Mouse (Mus musculus): ENCODE results near the gene Hcfc1.

Hcfc1 gene

DNA sequence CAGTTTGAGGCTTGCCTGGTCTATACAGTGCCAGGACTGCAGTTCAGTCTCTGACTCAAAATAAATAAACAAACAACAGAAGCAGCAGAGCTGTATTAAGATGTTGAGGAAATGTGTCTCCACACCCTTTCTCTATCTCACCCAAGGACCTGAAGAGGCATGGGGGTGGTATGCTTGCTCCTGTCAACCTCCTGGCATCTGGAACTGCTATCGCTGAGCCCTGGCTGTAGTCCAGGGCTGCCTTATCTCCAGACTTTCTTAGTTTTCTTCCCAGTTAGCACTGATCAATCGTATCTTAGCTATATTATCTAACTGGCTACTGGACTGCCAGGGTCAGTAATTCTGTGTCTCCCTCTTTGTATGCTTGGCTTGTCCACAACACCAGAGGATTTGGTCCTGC is 24.3 kb downstream of the Hcfc1 start:
- no peak for DNase-seq

DNA sequence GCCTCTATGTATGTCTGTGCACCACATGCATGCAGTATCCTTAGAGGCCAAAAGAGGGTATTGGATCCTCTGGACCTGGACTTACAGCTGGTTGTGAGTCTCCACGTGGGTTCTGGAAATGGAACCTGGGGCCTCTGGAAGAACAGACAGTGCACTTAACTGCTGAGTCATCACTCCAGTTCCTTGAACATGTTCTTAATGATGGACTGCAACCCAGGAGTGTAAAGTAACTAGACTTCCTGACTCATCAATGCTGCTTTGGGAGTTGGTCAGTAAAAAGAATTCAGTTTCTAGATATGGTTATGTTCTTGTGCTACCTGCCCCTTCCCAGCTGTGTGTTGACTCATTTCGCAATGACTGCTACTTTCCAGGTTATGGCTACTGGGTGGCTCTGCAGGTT is 34.3 kb downstream of the Hcfc1 start:
- no peak for DNase-seq

DNA sequence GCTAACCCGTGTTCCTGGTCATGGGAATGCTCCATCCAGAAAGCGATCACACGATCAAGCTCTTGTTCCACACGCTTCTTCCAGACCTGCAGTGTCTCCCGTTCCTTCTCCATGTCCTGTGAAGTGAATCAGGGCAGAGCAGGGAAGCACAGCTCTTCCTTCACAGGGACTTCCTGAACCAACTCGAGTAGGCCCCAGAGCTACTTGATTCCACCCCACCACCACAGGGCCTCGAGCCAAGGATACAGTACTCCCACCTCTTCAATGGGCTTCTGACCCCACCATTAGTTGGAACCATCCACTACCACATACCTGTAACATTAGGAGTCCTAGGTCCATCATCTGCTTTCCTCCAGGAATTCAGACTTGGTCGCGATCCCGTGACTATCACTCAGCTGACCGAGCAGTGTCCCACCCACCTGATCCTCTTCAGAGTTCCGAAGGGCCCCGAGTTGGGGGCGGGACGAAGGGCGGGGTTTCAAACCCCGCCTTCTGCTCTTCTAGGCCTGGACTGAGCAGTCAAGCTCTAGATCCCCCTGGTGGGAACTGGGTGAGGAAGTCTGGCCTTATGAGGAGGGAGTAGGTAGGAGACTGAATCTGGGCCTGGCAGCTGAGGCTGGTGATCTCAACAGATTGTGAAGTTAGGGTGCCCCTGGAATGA is 35.6 kb downstream of the Hcfc1 start, which contains the start of gene Renbp:
Renbp (minus strand) TSS at position 449 of the 661 bp plus-strand sequence.
- peak; percentile 86 for DNase-seq

DNA sequence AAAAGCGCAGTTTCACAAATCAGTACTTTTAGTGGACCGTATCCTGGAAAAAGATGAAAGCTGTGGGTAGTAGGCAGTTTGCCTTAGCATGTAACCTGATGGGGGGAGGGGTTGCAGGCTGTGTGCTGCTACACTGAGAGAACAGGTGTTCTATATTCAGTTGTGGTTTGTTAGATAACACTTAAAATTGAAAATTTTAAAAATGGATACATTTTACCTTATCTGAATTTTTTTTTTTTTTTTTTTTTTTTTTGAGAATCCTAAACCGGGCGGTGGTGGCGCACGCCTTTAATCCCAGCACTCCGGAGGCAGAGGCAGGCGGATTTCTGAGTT is 43.6 kb downstream of the Hcfc1 start:
- no peak for DNase-seq

DNA sequence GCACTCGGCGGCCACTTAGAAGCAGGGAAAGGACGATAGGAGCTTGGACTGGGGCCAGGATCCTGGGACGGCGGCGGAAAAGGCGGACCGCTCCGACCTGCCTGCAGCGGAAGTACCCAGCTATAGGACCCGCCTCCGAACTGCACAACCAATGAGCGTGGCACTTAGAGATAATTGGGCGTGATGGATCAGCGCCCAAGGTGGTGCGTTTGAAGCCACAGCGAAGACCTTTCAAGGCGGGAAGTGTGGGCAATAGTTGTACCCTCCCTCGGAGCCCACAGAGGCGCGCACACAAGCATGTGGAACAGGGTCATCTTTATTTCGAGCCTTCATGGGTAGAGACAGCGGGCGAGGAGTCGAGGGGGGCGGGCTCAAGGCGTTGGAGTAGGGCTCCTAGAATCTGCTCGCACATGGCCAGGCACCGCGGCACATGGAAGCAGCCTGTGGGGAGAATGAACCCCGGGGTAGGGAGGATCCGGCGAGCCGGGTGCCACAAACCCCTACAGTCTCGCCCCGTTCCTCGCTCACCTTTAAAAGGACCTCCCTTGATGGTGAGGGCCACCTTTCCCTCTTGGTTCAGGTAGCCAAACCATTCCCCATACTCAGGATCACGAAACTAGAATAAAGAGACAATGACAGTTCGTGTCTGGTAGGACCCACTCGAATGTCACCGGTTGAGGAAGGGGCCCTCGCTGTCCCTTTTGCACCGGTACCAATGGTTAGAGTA is 44.2 kb downstream of the Hcfc1 start, which contains the start of the genes Arhgap4 and Naa10:
Arhgap4 (minus strand) TSS at position 48 of the 727 bp plus-strand sequence.
Naa10 (minus strand) TSS at position 122 of the 727 bp plus-strand sequence.
- DNase-seq: peak; percentile 90

DNA sequence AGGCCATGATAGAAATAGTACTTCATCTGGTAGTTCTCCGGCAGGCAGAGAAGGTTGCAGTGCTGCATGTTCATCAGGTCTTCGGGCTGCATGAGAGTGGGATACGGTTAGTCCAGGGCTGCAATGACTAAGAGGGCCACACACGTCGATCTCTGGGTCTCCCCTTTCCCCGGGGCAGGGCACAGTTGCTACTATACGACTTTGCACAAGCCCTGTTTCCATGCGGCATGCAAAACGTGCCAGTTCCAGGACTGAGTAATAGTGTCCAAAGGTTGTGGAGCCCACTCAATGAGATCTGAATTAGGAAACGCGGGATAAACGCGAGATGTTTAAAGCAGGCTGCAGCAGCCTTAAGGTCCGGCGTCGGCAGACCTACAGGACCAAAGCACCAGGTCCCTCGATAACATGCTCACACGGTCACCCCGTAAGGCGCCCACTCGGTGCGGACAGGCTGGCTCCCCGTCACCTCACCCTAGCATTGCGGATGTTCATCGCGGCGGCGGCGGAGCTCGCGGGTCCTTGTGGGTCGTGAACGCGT is 44.8 kb downstream of the Hcfc1 start:
- DNase-seq: no peak

DNA sequence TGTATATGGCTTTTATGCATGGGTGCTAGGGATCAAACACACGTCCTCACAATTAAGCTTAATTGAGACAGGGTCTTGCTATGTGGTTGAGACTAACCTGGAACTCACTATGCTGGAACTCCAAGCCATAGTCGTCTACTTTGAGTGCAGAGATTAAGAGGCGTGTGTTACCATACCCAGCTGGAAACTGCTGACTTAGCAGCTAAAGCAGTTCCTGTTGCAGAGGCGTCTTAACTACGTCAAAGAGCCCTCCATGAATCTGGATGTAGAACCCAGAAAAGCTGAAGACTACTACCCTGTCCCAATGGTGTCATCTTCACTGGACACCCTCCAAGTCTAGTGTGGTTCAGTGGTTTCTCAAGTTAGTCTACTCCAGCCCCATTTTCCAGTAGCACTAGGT is 47.5 kb downstream of the Hcfc1 start:
- DNase-seq: no peak

DNA sequence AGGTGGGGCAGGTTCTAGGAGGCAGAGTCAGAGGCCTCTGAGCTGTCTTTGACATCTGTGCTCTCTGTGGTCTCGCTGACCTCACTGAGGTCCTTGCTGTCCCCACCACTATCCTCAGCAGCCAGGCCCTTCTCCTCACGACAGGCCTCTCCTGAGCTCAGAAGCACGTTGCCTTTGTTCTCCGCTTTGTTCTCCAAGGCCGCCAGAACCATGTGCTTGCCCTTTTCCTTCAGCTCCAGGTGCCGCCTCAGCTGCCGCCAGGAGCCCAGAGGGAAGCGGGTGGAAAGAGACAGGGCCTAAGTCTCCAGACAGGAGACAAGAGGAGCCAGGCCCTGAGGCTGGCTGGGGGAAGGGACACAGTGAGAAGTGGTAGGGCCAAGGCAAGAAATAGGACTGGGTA is 49.2 kb downstream of the Hcfc1 start:
- DNase-seq: no peak

DNA sequence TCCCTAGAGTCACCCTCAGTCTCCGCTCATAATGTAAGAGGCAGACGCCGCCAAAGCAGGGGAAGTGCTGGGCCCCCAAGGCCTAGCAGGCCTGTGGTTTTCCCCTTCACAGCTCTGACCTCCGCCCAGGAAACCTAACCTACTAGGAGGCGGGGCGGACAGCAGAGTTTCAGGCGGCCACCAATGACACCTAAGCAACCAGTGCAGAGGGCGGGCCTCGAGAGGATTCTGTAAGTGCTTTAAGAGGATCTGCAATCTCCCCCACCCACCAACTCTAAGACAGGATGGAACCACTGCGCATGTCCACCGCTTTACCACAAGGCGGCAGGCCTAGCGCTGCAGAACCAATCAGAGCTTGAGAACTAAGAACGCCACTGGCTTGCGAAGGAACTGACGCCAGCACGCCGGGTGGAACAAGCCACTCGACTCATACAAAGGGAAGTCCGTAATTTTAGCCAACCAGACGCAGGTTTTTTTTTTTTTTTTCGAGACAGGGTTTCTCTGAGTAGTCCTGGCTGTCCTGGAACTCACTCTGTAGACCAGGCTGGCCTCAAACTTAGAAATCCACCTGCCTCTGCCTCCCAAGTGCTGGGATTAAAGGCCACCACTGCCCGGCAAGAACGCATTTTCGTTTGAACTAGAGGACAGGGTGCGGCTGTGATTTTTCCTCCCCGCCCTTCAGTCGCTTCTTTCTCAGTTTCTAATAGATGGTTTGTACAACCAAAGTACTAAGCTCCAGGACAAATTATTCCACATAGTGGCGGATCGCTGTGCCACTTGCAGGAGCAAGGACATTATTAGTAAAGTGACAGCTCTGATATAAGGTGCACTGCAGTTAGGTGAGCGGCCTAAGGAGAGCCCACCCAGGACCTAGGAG is 51.1 kb downstream of the Hcfc1 start:
- DNase-seq: peak; percentile 96

DNA sequence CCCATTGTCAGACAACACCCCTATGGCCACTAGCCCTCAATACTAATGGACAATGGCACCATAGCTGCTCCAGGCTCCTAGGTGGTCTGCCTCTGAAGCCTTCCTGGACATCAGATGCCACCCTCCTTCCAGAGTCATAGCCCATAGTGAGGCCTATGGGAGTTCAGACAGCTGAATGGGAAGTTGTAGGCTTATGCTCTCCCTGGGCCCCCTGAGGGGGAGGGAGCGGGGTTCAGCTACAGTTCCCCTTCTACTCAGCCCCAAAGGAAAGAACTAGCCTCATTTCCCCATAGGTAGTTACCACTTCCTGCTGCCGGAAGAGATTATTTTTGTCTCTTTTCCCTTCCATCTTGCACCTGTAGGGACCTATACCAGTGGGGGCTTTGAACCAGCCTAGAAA is 54.6 kb downstream of the Hcfc1 start:
- DNase-seq: no peak

DNA sequence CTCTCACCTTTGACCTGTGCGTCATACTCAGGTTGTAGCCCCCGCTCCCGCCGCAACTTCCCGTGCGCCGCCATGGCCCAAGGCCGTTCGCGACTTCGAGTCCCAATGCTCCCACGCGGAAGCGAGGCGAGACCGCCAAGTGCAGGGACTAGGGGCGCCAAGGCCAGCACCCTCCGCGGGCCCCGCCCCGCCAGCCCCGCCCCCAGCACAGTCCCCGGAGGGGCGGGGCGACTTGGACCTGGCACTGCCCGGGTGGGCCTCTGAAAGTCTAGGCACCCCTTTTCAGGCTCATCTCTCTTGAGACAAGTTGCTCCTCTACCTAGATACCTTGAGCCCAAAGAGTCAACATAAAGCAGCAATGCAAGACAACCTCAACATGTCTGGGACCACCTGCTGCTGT is 55.0 kb downstream of the Hcfc1 start:
- DNase-seq: no peak

DNA sequence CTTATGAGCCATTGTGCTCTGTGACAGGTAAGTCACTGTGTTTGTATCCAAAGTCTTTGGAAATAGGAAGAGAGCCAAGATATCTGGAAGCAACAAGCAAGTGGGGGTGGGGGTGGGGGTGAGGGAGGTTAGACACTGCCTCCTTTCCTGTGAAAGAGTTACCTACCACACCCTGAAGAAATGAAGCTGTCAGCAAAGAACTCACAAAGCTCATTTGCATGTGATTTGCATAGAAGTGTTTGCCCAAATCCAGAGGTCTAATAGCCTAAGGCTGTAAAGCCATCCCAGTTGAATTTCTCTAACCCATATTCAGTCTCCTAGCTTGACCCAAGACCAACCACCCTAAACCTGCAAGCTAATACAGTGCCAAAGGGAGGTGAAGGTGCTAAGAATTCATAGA is 55.7 kb downstream of the Hcfc1 start:
- DNase-seq: no peak

DNA sequence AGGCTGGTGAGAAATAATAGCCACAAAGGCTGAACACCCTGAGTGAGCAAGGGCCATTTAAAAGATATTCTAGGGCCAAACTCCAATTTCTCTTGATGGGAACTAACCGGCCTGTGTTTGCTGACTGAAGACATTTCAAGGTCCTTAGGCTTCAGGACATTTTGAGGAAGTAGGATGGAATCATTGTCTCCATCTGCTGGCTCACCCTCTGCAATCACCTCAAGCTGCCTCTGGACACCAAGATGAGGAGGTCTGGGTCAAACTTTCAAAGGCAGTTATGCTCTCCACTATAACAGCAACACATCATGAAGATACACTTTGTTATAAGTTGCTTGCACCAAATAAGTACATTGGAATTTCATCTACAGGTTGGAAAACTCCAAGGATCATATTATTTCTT is 56.1 kb downstream of the Hcfc1 start:
- no peak for DNase-seq

DNA sequence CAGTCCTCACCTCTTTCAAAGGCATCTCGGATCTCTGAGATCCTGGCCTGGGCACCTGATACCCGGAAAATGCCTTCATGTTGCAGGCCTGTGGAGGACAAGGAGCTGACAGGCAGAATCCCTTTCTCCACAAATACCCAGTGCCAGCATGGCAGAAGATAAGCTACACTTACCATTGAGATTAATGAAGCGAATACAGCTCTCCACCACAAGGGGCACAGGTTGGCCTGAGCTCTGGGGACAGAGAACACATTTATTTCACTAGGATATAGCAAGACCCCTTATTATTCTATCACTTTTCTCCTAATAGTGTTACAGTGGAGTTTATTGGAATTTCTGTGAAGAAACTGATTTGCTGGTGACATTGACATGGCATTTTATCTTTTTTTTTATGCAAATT is 68.2 kb downstream of the Hcfc1 start:
- DNase-seq: no peak

DNA sequence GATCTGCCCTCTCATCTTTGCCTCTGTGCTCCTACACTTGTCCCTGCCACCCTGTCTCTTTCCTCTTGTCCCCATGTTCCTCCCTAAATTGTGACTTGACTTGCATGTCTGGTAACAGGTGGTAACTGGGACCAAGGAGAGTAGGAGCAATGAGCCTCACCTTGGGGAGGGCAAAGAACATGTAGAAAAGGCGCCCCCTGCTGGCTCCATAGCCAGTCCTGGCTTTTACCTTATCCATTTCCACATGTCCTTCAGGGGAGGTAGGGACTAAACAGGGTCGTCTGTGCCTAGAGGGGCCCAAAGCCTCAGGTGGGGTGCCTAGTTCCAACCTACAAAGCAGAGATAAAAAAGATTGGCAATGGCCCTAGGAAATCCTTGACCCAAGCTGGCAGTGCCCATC is 70.4 kb downstream of the Hcfc1 start, which contains the start of gene L1cam:
L1cam (minus strand) TSS at position 387 of the 400 bp plus-strand sequence.
- DNase-seq: peak; percentile 60

DNA sequence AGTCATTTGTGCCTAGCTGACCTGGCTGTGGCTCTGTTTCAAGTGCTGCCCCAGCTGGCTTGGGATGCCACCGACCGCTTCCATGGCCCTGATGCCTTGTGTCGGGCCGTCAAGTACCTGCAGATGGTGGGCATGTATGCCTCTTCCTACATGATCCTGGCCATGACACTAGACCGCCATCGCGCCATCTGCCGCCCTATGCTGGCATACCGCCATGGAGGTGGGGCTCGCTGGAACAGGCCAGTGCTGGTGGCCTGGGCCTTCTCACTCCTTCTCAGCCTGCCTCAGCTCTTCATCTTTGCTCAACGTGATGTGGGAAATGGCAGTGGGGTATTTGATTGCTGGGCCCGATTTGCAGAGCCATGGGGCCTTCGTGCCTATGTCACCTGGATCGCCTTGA is 73.3 kb downstream of the Hcfc1 start:
- DNase-seq: no peak
